Mouse (Mus musculus) CD4-positive helper T cell, adult 2 months (primary cell): ENCODE data around the gene Mup16.
"Not testable (repeated sequence)": the region's sequence is repeated elsewhere in the genome, so short reads cannot be mapped to it uniquely, and the experiment has no call there.

Source experiments
- DNase-seq: peaks from one replicate; pipeline ENCODE4 v3.0.0-alpha.2; 2012; ENCODE audit warnings: low read depth, missing footprints, low spot score

The Mup16 gene

GRCm38 (mm10) chr4:61519431-61519830 is at the start of gene Mup16:
Gene Mup16 (minus strand): TSS chr4:61519531.
- DNase-seq = not testable (repeated sequence)

GRCm38 (mm10) chr4:61555887-61556286 is 36.6 kb upstream of the Mup16 start:
- not testable (repeated sequence) for DNase-seq
